Mouse (Mus musculus) midbrain, embryonic 14.5 days (tissue): ENCODE measurements around the gene Pde4c. TPM values are rescaled to one million over a fixed set of nuclear protein-coding genes. Genes with fewer than 3 reads are reported as not detected.
A peak's percentile ranks its signal among the peaks of the same experiment; 100 is the strongest.

Source experiments
- ATAC-seq: fragments of 200-750 bp; cut with Nextera tagmentation; 2 replicates; pipeline ENCODE4 v1.8.0; 2017; ENCODE audit warnings: moderate number of reproducible peaks, moderate library complexity; ENCODE audit not compliant: low FRiP score, low TSS enrichment
- DNase-seq: peaks from one replicate; pipeline ENCODE4 v3.0.0-alpha.2; 2015
- H3K27ac ChIP-seq: fragments of 300-500 bp; sonication (generic); replicated peaks from 2 replicates; pipeline ENCODE4 v1.5.1; 2014; ENCODE audit warnings: mild to moderate bottlenecking, low read depth, low read length, moderate library complexity
- H3K27me3 ChIP-seq: fragments of 300-500 bp; sonication (generic); 2 replicates; pipeline ENCODE4 v1.6.1; 2014; ENCODE audit warnings: low read length, control low read depth, mixed read lengths; ENCODE audit not compliant: control insufficient read depth, insufficient read depth
- H3K36me3 ChIP-seq: fragments of 300-500 bp; sonication (generic); 2 replicates; pipeline ENCODE4 v1.6.1; 2014; ENCODE audit warnings: low read length, control low read depth; ENCODE audit not compliant: control insufficient read depth, insufficient read depth
- H3K4me1 ChIP-seq: fragments of 300-500 bp; sonication (generic); 2 replicates; pipeline ENCODE4 v1.6.1; 2014; ENCODE audit warnings: mild to moderate bottlenecking, antibody characterized with exemption, low read length, control low read depth; ENCODE audit not compliant: control insufficient read depth, insufficient read depth
- H3K4me2 ChIP-seq: fragments of 300-500 bp; sonication (generic); 2 replicates; pipeline ENCODE4 v1.6.1; 2014; ENCODE audit warnings: mild to moderate bottlenecking, low read length, moderate library complexity
- H3K4me3 ChIP-seq: fragments of 300-500 bp; sonication (generic); replicated peaks from 2 replicates; pipeline ENCODE4 v1.5.1; 2014; ENCODE audit warnings: low read depth, low read length
- H3K9ac ChIP-seq: fragments of 300-500 bp; sonication (generic); replicated peaks from 2 replicates; pipeline ENCODE4 v1.6.1; 2014; ENCODE audit warnings: mild to moderate bottlenecking, low read length, moderate library complexity
- H3K9me3 ChIP-seq: fragments of 300-500 bp; sonication (generic); 2 replicates; pipeline ENCODE4 v1.6.1; 2016; ENCODE audit warnings: low read length, control low read depth, mixed read lengths; ENCODE audit not compliant: control insufficient read depth
- WGBS: fragments of 180-500 bp; shearing (Covaris S2); extraction: QIAGEN DNeasy Blood & Tissue Kit; methylation state at CpG from one replicate; pipeline ENCODE4 v1.1.7; 2014; 5-methylcytosine and 5-hydroxymethylcytosine counted together
- polyA plus RNA-seq: library from polyadenylated mRNA; unstranded; fragments of >200 nt; fragmentation: Nextera tagmentation; extraction: Ambion mirVana; gene quantifications from 2 replicates; pipeline ENCODE4 v1.2.1, GENCODE M21; 2014

Gene Pde4c
- polyA plus RNA-seq, 1 experiment from 2014 or later = 0.24 TPM

DNA sequence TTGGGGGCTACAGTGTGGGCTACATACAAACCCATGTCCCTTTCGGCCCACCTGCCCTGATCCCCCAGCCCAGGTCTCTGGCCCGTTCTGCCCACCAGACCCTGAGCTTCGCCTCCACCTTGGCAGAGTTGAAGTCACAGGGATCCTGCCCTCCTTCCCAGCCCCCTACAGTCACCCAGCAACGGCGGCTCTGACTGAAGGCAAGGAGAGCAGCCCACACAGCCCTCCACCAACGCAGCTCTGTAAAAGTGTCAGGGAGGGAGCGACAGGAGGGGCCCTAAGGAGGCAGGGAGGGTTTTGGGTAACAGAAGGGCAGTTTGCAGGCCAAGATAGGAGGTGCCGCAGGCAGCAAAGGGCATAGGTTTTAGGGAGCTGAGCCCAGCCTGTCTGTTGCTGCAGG, 67.3 kb downstream of the Pde4c start:
- Histone ChIP-seq H3K4me3 (no peak overlapping the region), H3K9me3 (no peaks in the 10 kb centered on the region), H3K36me3 (peaks cover 28% of the 10 kb centered on the region), H3K27ac (no peak overlapping the region), H3K27me3 (no peaks in the 10 kb centered on the region), H3K4me2 (peak overlapping the region; percentile 81), H3K9ac (peak overlapping the region; percentile 61), H3K4me1 (peaks cover 23% of the 10 kb centered on the region)
- DNase-seq (no peak), ATAC-seq (no peak)
- 63% methylated on average over 8 of the region's 8 CpGs for WGBS

DNA sequence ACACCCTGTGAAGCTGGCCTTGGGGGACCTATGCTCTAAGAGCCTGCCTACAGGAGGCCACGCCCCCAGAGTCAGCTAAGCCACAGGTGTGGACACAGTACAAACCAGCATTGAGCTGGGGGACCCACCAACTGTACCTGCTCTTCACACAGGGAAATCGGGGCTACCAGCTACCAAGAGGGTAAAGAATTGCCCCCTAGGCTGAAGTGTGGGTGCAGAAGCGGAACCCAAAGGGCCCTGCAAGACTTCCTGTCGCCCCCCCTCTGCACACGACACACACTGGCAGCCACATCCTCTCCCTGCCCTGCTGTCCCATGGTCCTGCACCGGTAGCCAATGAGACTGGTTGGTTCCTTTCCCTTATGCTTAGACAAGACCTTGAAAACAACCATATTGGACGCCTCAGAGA, 67.8 kb downstream of the Pde4c start:
- peaks cover 23% of the 10 kb centered on the region for H3K4me1 ChIP-seq
- DNase-seq (no peak), ATAC-seq (no peak)
- no peaks in the 10 kb centered on the region for H3K27me3 ChIP-seq
- no peak overlapping the region for H3K27ac ChIP-seq
- H3K4me2 ChIP-seq = peak overlapping the region; percentile 81
- 84% methylated on average over 7 of the region's 7 CpGs for WGBS
- H3K9me3 ChIP-seq = no peaks in the 10 kb centered on the region
- peak overlapping the region; percentile 51 for H3K4me3 ChIP-seq
- H3K36me3 ChIP-seq = peaks cover 24% of the 10 kb centered on the region
- H3K9ac ChIP-seq = peak overlapping the region; percentile 61

- 5% methylated on average over 58 of the region's 58 CpGs for WGBS
- Histone ChIP-seq H3K4me1 (peaks cover 26% of the 10 kb centered on the region), H3K9me3 (no peaks in the 10 kb centered on the region), H3K9ac (peak overlapping the region; percentile 61), H3K27ac (peak overlapping the region; percentile 87), H3K4me2 (peak overlapping the region; percentile 81), H3K4me3 (peak overlapping the region; percentile 51), H3K36me3 (peaks cover 20% of the 10 kb centered on the region), H3K27me3 (no peaks in the 10 kb centered on the region)
- DNase-seq = peak; percentile 98
- peak; percentile 86 for ATAC-seq
Measured at GRCm38 (mm10) chr8:70791975-70792691, 68.6 kb downstream of the Pde4c start.

DNA sequence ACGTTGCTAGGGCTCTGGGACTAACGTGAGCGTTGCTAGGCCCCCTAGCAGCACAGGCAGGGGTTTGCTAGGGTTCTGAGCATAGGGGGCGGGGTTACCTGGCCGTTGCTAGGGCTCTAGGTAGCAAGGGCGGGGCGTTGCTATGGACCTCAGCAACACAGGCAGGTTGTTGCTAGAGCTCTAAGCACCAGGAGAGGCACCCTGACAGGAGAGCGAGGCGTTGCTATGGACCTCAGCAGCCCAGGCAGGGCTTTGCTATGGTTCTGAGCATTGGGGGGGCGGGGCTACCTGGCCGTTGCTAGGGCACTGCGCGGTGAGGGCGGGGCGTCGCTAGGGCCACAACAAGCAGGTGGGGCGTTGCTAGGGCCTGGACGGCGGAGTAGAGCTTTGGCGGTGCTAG, 69.2 kb downstream of the Pde4c start:
- Histone ChIP-seq H3K27me3 (no peaks in the 10 kb centered on the region), H3K4me1 (peaks cover 28% of the 10 kb centered on the region), H3K4me2 (peak overlapping the region; percentile 81), H3K36me3 (peaks cover 15% of the 10 kb centered on the region), H3K9ac (peak overlapping the region; percentile 61), H3K9me3 (no peaks in the 10 kb centered on the region), H3K27ac (peak overlapping the region; percentile 87), H3K4me3 (peak overlapping the region; percentile 51)
- no peak for DNase-seq
- 0% methylated on average over 20 of the region's 20 CpGs for WGBS
- no peak; the same call in 1 of the 2 replicates for ATAC-seq

DNA sequence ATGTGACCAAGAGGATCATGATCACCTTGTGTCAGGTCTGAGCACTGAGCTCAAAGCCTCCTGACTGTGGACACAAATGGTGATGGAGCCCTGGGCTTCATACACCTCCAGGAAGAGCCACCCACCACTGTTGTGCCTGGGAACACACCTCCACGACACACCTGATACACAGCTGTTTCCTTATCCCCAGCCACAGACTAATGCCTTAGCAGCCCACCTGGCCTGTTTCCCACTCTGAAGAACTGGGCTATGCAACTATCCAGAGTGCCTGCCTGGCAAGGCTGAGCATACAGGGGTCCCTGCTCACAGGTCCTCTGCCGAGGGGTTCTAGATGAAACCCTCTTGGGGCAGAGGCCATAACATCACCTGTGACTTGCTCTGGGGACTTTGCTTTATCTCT, 70.7 kb downstream of the Pde4c start:
- ATAC-seq (no peak), DNase-seq (no peak)
- Histone ChIP-seq H3K36me3 (peaks cover 1% of the 10 kb centered on the region; the same call in 1 of the 2 replicates), H3K9me3 (no peaks in the 10 kb centered on the region), H3K4me2 (no peak overlapping the region), H3K4me3 (no peak overlapping the region), H3K4me1 (peaks cover 35% of the 10 kb centered on the region), H3K9ac (no peak overlapping the region), H3K27ac (no peak overlapping the region), H3K27me3 (peaks cover 11% of the 10 kb centered on the region)
- WGBS = 84% methylated on average over 2 of the region's 2 CpGs

GRCm38 (mm10) chr8:70795370-70795769, 71.8 kb downstream of the Pde4c start:
- Histone ChIP-seq H3K36me3 (no peaks in the 10 kb centered on the region), H3K4me3 (no peak overlapping the region), H3K27me3 (peaks cover 19% of the 10 kb centered on the region), H3K9me3 (no peaks in the 10 kb centered on the region), H3K4me1 (peaks cover 35% of the 10 kb centered on the region), H3K9ac (no peak overlapping the region), H3K27ac (no peak overlapping the region), H3K4me2 (no peak overlapping the region)
- ATAC-seq (no peak), DNase-seq (no peak)
- WGBS = 90% methylated on average over 2 of the region's 2 CpGs

DNA sequence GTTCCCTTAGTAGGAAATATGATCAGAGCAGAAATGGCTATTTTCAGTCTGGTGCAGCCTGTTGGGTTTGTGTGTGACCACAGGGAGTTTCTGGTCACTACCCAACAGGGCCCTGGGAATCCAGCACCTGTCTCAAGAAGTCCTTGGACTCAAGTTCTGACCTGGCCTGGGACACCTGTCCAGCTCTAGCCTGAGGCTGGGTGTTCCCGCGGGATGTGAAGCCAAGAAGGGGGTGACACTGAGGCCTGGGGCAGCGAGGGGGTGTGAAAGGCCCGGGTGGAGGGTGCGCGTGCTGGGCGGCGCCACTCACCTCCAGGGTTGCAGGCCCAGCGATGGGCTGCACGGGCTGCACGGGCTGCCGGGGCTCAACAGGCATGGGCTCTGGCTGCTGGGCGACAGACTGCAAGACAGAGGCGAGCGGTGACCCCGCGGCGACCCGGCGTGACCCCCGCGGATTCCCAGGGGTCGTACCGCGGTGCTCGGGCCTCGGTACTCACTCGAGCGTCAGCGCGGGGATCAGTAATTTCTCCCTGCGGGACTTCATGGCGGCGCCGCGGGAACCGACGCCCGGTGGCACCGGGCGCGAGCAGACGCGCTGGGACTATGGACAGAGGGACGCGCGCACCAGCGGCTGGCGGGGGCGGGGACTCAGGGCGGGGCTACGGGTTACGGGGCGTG, 73.0 kb downstream of the Pde4c start:
- Histone ChIP-seq H3K4me1 (peaks cover 27% of the 10 kb centered on the region), H3K9ac (peak overlapping the region; percentile 62), H3K36me3 (no peaks in the 10 kb centered on the region), H3K4me3 (peak overlapping the region; percentile 49), H3K27me3 (peaks cover 19% of the 10 kb centered on the region), H3K4me2 (peak overlapping the region; percentile 89), H3K27ac (peak overlapping the region; percentile 26; the same call in 1 of the 2 replicates), H3K9me3 (no peaks in the 10 kb centered on the region)
- DNase-seq (no peak), ATAC-seq (no peak)
- WGBS = 1% methylated on average over 54 of the region's 54 CpGs

- peak overlapping the region; percentile 62 for H3K9ac ChIP-seq
- WGBS = 1% methylated on average over 56 of the region's 57 CpGs
- DNase-seq (peak; percentile 91), ATAC-seq (peak; percentile 84)
- peaks cover 24% of the 10 kb centered on the region for H3K4me1 ChIP-seq
- 0 out of 2 replicates have a peak overlapping the region, but pooled peaks have one; percentile 26 for H3K27ac ChIP-seq
- H3K36me3 ChIP-seq = no peaks in the 10 kb centered on the region
- no peaks in the 10 kb centered on the region for H3K9me3 ChIP-seq
- peak overlapping the region; percentile 89 for H3K4me2 ChIP-seq
- peaks cover 19% of the 10 kb centered on the region for H3K27me3 ChIP-seq
- peak overlapping the region; percentile 49 for H3K4me3 ChIP-seq
Measured at GRCm38 (mm10) chr8:70797081-70798070, 73.9 kb downstream of the Pde4c start.
